Mouse (Mus musculus): ENCODE data around the gene Ifnab. TPM values are rescaled to one million over a fixed set of nuclear protein-coding genes. Genes with fewer than 3 reads are reported as not detected.

Gene Ifnab
- polyA plus RNA-seq, 1 experiment from 2014 or later = not detected

- H3K4me1 ChIP-seq (ENCODE audit: control insufficient read depth, insufficient read depth, low read length) = no peaks in the 10 kb centered on the region
- H3K4me2 ChIP-seq (ENCODE audit: low read depth) = no peak overlapping the region
- no peaks in the 10 kb centered on the region for H3K27me3 ChIP-seq (ENCODE audit: control insufficient read depth, insufficient read depth, low read length)
- no peak for DNase-seq (ENCODE audit: low spot score)
- no peak overlapping the region for H3K9ac ChIP-seq (ENCODE audit: low read length)
- H3K4me3 ChIP-seq (ENCODE audit: low read depth, low read length) = no peak overlapping the region
- no peak for ATAC-seq (ENCODE audit: insufficient read depth, low FRiP score, low TSS enrichment)
- WGBS = 90% methylated on average over 2 of the region's 2 CpGs
- H3K36me3 ChIP-seq (ENCODE audit: control insufficient read depth, insufficient read depth, low read length) = no peaks in the 10 kb centered on the region
- H3K27ac ChIP-seq (ENCODE audit: low read depth, low read length) = no peak overlapping the region
- no peaks in the 10 kb centered on the region for H3K9me3 ChIP-seq (ENCODE audit: control insufficient read depth, low read length)
Observed at GRCm38 (mm10) chr4:88693392-88693791, 2.2 kb upstream of the Ifnab start.

GRCm38 (mm10) chr4:88692537-88692936 is 1.4 kb upstream of the Ifnab start:
- DNase-seq (ENCODE audit: low spot score) = no peak
- Histone ChIP-seq H3K4me1 (ENCODE audit: control insufficient read depth, insufficient read depth, low read length) (no peaks in the 10 kb centered on the region), H3K4me2 (ENCODE audit: low read depth) (no peak overlapping the region), H3K27ac (ENCODE audit: low read depth, low read length) (no peak overlapping the region), H3K4me3 (ENCODE audit: low read depth, low read length) (no peak overlapping the region), H3K9ac (ENCODE audit: low read length) (no peak overlapping the region), H3K36me3 (ENCODE audit: control insufficient read depth, insufficient read depth, low read length) (no peaks in the 10 kb centered on the region), H3K27me3 (ENCODE audit: control insufficient read depth, insufficient read depth, low read length) (no peaks in the 10 kb centered on the region), H3K9me3 (ENCODE audit: control insufficient read depth, low read length) (no peaks in the 10 kb centered on the region)
- 86% methylated on average over 1 of the region's 1 CpGs for WGBS
- ATAC-seq (ENCODE audit: insufficient read depth, low FRiP score, low TSS enrichment) = no peak

DNA sequence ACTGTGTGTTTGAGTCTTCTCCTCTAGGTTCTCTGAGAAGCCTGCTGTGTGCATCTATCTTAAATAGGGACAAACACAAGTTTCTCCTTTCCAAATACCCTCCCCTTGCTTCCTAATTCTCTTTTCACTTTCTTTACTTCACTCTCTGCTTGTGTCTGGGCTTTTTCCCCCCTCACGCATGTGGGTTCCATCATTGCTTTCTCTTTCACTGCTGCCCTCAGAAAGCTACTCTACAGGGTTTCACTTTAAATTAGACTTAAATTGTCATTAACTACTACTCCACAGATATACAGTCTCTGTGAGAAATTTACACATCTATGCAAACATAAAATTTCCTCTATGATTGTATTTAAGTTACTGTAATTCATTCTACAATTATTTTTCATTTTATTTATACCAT is 7.3 kb downstream of the Ifnab start, which contains the start of gene Ifna2:
Gene Ifna2, minus strand, starts transcription at position 101 of the 400 bp plus-strand sequence.
- Histone ChIP-seq H3K4me3 (ENCODE audit: low read depth, low read length) (no peak within 1 kb of the TSS), H3K9me3 (ENCODE audit: control insufficient read depth, low read length) (no peaks in the 10 kb centered on the region), H3K27me3 (ENCODE audit: control insufficient read depth, insufficient read depth, low read length) (no peaks in the 10 kb centered on the region), H3K4me2 (ENCODE audit: low read depth) (no peak within 1 kb of the TSS), H3K36me3 (ENCODE audit: control insufficient read depth, insufficient read depth, low read length) (no peaks in the 10 kb centered on the region), H3K4me1 (ENCODE audit: control insufficient read depth, insufficient read depth, low read length) (no peaks in the 10 kb centered on the region), H3K9ac (ENCODE audit: low read length) (no peak within 1 kb of the TSS), H3K27ac (ENCODE audit: low read depth, low read length) (no peak within 1 kb of the TSS)
- DNase-seq (ENCODE audit: low spot score) (no peak), ATAC-seq (ENCODE audit: insufficient read depth, low FRiP score, low TSS enrichment) (no peak)
- WGBS = 96% methylated on average over 1 of the region's 1 CpGs

DNA sequence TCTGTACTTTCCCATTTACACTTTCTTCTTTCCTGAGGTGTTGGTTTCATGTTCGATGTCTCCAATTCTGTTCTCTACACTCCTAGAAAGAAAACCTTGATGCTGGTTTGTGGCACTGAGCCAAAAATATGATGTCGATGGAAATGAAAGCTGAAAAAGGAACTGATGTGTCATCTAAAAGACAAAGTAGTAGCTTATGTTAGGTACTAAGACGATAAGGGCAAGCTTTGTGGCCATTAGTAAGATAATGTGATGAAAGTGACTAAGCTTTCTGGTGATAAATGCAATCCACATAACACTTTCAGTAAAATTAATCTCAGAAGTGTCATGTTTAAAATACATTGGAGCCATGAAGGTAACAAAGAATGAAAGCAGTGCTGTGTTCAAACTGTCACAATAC is 9.8 kb downstream of the Ifnab start:
- no peaks in the 10 kb centered on the region for H3K9me3 ChIP-seq (ENCODE audit: control insufficient read depth, low read length)
- 84% methylated on average over 3 of the region's 3 CpGs for WGBS
- H3K4me3 ChIP-seq (ENCODE audit: low read depth, low read length) = no peak overlapping the region
- ATAC-seq (ENCODE audit: insufficient read depth, low FRiP score, low TSS enrichment) (no peak), DNase-seq (ENCODE audit: low spot score) (no peak)
- H3K36me3 ChIP-seq (ENCODE audit: control insufficient read depth, insufficient read depth, low read length) = no peaks in the 10 kb centered on the region
- no peak overlapping the region for H3K9ac ChIP-seq (ENCODE audit: low read length)
- no peak overlapping the region for H3K27ac ChIP-seq (ENCODE audit: low read depth, low read length)
- no peak overlapping the region for H3K4me2 ChIP-seq (ENCODE audit: low read depth)
- H3K27me3 ChIP-seq (ENCODE audit: control insufficient read depth, insufficient read depth, low read length) = no peaks in the 10 kb centered on the region
- no peaks in the 10 kb centered on the region for H3K4me1 ChIP-seq (ENCODE audit: control insufficient read depth, insufficient read depth, low read length)

DNA sequence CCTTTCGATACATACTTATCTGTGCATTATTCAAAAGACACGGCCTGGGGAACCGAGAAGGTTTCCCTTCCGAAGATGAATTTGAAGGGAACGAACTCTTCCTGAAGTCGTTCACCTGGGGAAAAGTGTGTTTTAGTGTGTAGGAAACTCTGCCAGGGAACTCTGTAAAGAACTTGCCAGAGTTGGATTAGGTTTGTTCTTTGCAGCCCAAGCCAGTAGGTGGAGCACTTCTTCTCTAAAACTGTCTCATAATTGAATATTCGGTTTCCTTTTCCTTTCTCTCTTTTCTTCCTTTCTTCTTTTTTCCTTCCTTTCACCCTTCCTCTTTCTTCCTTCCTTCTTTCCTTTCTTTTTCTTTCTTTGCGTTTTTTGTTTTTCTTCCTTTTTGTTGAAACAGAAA is 10.8 kb downstream of the Ifnab start:
- Histone ChIP-seq H3K9ac (ENCODE audit: low read length) (no peak overlapping the region), H3K4me3 (ENCODE audit: low read depth, low read length) (no peak overlapping the region), H3K36me3 (ENCODE audit: control insufficient read depth, insufficient read depth, low read length) (no peaks in the 10 kb centered on the region), H3K4me1 (ENCODE audit: control insufficient read depth, insufficient read depth, low read length) (no peaks in the 10 kb centered on the region), H3K27ac (ENCODE audit: low read depth, low read length) (no peak overlapping the region), H3K9me3 (ENCODE audit: control insufficient read depth, low read length) (no peaks in the 10 kb centered on the region), H3K4me2 (ENCODE audit: low read depth) (no peak overlapping the region), H3K27me3 (ENCODE audit: control insufficient read depth, insufficient read depth, low read length) (no peaks in the 10 kb centered on the region)
- WGBS = 52% methylated on average over 8 of the region's 8 CpGs
- ATAC-seq (ENCODE audit: insufficient read depth, low FRiP score, low TSS enrichment) = no peak
- DNase-seq (ENCODE audit: low spot score) = peak; percentile 30

DNA sequence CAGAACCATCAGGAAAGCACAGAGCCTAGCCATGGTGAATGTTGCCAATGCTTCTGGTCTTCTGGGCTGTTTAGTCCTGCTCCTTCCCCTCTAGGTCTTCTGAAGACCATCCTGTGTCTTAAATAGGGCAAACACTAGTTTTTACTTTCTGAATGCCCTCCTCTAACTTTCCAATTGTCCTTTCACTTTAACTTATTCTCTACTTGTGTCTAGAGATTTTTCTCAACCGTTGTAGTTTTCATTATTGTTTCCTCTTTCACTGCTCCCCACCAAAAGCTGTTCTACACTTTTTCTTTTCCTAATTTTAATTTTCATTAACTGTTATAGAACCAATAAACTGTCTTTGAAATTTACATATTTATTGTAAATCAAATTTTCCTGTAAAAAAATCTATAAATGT is 14.3 kb downstream of the Ifnab start, which contains the start of gene Ifna16:
Gene Ifna16, minus strand, starts transcription at position 101 of the 400 bp plus-strand sequence.
- 89% methylated on average over 1 of the region's 1 CpGs for WGBS
- no peak within 1 kb of the TSS for H3K4me2 ChIP-seq (ENCODE audit: low read depth)
- no peak within 1 kb of the TSS for H3K9ac ChIP-seq (ENCODE audit: low read length)

GRCm38 (mm10) chr4:88655461-88655860 is 35.7 kb downstream of the Ifnab start:
- DNase-seq (ENCODE audit: low spot score) (no peak), ATAC-seq (ENCODE audit: insufficient read depth, low FRiP score, low TSS enrichment) (no peak)
- Histone ChIP-seq H3K4me1 (ENCODE audit: control insufficient read depth, insufficient read depth, low read length) (no peaks in the 10 kb centered on the region), H3K27ac (ENCODE audit: low read depth, low read length) (no peak overlapping the region), H3K36me3 (ENCODE audit: control insufficient read depth, insufficient read depth, low read length) (no peaks in the 10 kb centered on the region), H3K9me3 (ENCODE audit: control insufficient read depth, low read length) (no peaks in the 10 kb centered on the region), H3K9ac (ENCODE audit: low read length) (no peak overlapping the region), H3K27me3 (ENCODE audit: control insufficient read depth, insufficient read depth, low read length) (no peaks in the 10 kb centered on the region), H3K4me2 (ENCODE audit: low read depth) (no peak overlapping the region), H3K4me3 (ENCODE audit: low read depth, low read length) (no peak overlapping the region)
- WGBS = 61% methylated on average over 1 of the region's 1 CpGs

More for the DNA sequence above, 14.3 kb downstream of the Ifnab start, which contains the start of gene Ifna16:
- Histone ChIP-seq H3K4me3 (ENCODE audit: low read depth, low read length) (no peak within 1 kb of the TSS), H3K9me3 (ENCODE audit: control insufficient read depth, low read length) (no peaks in the 10 kb centered on the region), H3K27ac (ENCODE audit: low read depth, low read length) (no peak within 1 kb of the TSS), H3K36me3 (ENCODE audit: control insufficient read depth, insufficient read depth, low read length) (no peaks in the 10 kb centered on the region), H3K4me1 (ENCODE audit: control insufficient read depth, insufficient read depth, low read length) (no peaks in the 10 kb centered on the region), H3K27me3 (ENCODE audit: control insufficient read depth, insufficient read depth, low read length) (no peaks in the 10 kb centered on the region)
- no peak for DNase-seq (ENCODE audit: low spot score)
- no peak for ATAC-seq (ENCODE audit: insufficient read depth, low FRiP score, low TSS enrichment)

- H3K4me3 ChIP-seq (ENCODE audit: low read depth, low read length) = no peak overlapping the region
- no peaks in the 10 kb centered on the region for H3K27me3 ChIP-seq (ENCODE audit: control insufficient read depth, insufficient read depth, low read length)
- H3K4me2 ChIP-seq (ENCODE audit: low read depth) = no peak overlapping the region
- H3K9ac ChIP-seq (ENCODE audit: low read length) = no peak overlapping the region
- 83% methylated on average over 3 of the region's 3 CpGs for WGBS
- no peak overlapping the region for H3K27ac ChIP-seq (ENCODE audit: low read depth, low read length)
- H3K36me3 ChIP-seq (ENCODE audit: control insufficient read depth, insufficient read depth, low read length) = no peaks in the 10 kb centered on the region
- DNase-seq (ENCODE audit: low spot score) = no peak
- H3K4me1 ChIP-seq (ENCODE audit: control insufficient read depth, insufficient read depth, low read length) = no peaks in the 10 kb centered on the region
- H3K9me3 ChIP-seq (ENCODE audit: control insufficient read depth, low read length) = no peaks in the 10 kb centered on the region
- no peak for ATAC-seq (ENCODE audit: insufficient read depth, low FRiP score, low TSS enrichment)
Observed at GRCm38 (mm10) chr4:88653644-88654043, 37.5 kb downstream of the Ifnab start.

DNA sequence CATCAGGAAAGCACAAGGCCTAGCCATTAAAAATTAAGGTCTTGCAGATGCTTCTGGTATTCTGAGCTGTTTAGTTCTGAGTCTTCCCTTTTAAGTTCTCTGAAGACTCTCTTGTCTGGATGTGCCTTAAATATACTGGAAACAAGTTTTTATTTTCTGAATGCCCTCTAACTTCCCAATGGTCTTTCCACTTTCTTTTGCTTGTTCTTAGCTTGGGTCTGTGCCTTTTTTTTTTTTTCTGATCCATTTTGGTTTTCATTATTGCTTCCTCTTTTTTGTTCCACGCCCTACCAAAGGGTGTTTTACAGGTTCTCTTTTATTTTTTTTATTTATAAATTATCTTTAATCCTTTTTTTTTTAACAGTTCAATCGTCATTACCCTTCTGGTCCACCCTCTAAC is 46.8 kb downstream of the Ifnab start, which contains the start of gene Ifna13:
Gene Ifna13, minus strand, starts transcription at position 101 of the 400 bp plus-strand sequence.
- WGBS = 48% methylated on average over 2 of the region's 2 CpGs
- Histone ChIP-seq H3K4me3 (ENCODE audit: low read depth, low read length) (no peak within 1 kb of the TSS), H3K27ac (ENCODE audit: low read depth, low read length) (no peak within 1 kb of the TSS), H3K9me3 (ENCODE audit: control insufficient read depth, low read length) (no peaks in the 10 kb centered on the region), H3K9ac (ENCODE audit: low read length) (no peak within 1 kb of the TSS), H3K4me2 (ENCODE audit: low read depth) (no peak within 1 kb of the TSS), H3K27me3 (ENCODE audit: control insufficient read depth, insufficient read depth, low read length) (no peaks in the 10 kb centered on the region), H3K36me3 (ENCODE audit: control insufficient read depth, insufficient read depth, low read length) (no peaks in the 10 kb centered on the region), H3K4me1 (ENCODE audit: control insufficient read depth, insufficient read depth, low read length) (no peaks in the 10 kb centered on the region)
- no peak for DNase-seq (ENCODE audit: low spot score)
- ATAC-seq (ENCODE audit: insufficient read depth, low FRiP score, low TSS enrichment) = no peak

Measured in neural tube, embryonic 11.5 days (tissue).